Mouse (Mus musculus) stomach, embryonic 16.5 days (tissue): Measurements from ENCODE around the gene Nr2e1. TPM values are rescaled to one million over a fixed set of nuclear protein-coding genes. Genes with fewer than 3 reads are reported as not detected.

Experiments used
- ATAC-seq: fragments of 200-750 bp; cut with Nextera tagmentation; 2 replicates; pipeline ENCODE4 v1.8.0; 2017; ENCODE audit warnings: moderate number of reproducible peaks, moderate TSS enrichment; ENCODE audit not compliant: insufficient read depth, low FRiP score
- H3K27ac ChIP-seq: fragments of 300-500 bp; sonication (generic); 2 replicates; pipeline ENCODE4 v1.5.1; 2014; ENCODE audit warnings: low read length
- H3K27me3 ChIP-seq: fragments of 300-500 bp; sonication (generic); 2 replicates; pipeline ENCODE4 v1.6.1; 2014; ENCODE audit warnings: low read length, control low read depth, mixed read lengths; ENCODE audit not compliant: control insufficient read depth, insufficient read depth
- H3K36me3 ChIP-seq: fragments of 300-500 bp; sonication (generic); 2 replicates; pipeline ENCODE4 v1.6.1; 2014; ENCODE audit warnings: low read length; ENCODE audit not compliant: control insufficient read depth, insufficient read depth
- H3K4me1 ChIP-seq: fragments of 300-500 bp; sonication (generic); 2 replicates; pipeline ENCODE4 v1.6.1; 2014; ENCODE audit warnings: low read length, control low read depth, mixed read lengths; ENCODE audit not compliant: control insufficient read depth, insufficient read depth
- H3K4me2 ChIP-seq: fragments of 300-500 bp; sonication (generic); 2 replicates; pipeline ENCODE4 v1.6.1; 2014; ENCODE audit warnings: low read depth, low read length, mixed read lengths
- H3K4me3 ChIP-seq: fragments of 300-500 bp; sonication (generic); replicated peaks from 2 replicates; pipeline ENCODE4 v1.5.1; 2014; ENCODE audit warnings: mild to moderate bottlenecking, low read length
- H3K9ac ChIP-seq: fragments of 300-500 bp; sonication (generic); 2 replicates; pipeline ENCODE4 v1.6.1; 2014; ENCODE audit warnings: low read length
- H3K9me3 ChIP-seq: fragments of 300-500 bp; sonication (generic); replicated peaks from 2 replicates; pipeline ENCODE4 v1.6.1; 2016; ENCODE audit warnings: low read length, control low read depth; ENCODE audit not compliant: control insufficient read depth
- WGBS: fragments of 180-500 bp; shearing (Covaris S2); extraction: QIAGEN DNeasy Blood & Tissue Kit; methylation state at CpG from one replicate; pipeline ENCODE4 v1.1.7; 2014; 5-methylcytosine and 5-hydroxymethylcytosine counted together
- polyA plus RNA-seq: library from polyadenylated mRNA; unstranded; fragments of >200 nt; fragmentation: Nextera tagmentation; extraction: Ambion mirVana; gene quantifications from 2 replicates; pipeline ENCODE4 v1.2.1, GENCODE M21; 2015

Gene Nr2e1
- polyA plus RNA-seq, 1 experiment from 2014 or later = not detected

DNA sequence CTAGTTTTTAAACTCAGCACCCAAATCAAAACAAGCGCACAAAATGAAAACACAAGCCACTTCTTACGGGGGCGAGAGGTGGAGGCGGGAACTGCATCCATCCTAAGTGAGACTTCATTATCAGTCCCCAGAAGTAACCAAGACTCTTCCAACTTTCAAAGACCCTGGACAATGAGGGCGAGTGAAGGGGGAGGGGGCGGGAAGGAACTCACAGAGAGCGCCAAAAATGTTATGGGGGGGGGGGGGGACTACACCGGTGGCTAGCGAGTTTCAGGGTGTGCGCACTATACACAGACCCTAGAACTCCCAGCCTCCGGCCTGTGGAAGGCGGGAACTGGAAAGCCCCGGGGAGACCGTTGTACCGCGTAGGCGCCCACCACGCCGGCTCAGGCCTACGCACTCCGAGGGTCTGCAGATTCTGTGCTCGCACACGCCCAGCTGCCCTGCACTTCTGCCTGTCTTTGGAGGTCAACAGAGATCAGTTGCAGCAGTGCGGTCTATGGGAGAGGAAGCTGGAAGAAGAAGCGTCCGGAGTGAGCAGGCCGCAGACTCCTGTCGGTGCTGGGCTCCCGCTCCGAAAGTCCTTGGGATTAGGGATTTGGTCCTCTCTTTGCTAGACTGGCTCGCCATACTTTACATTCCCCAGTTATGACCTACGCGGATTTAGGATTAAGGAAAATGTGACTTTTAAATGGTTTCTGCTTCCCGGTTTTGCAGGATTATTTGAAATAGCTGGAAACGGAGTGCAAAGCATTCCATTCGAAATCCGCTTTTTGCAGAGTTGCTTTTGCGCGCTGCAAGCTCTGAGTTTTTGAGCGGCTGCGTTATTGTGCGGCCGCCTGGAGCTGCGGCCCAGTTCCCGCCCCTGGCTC is 1.5 kb downstream of the Nr2e1 start:
- H3K4me2 ChIP-seq = no peak overlapping the region
- no peak overlapping the region for H3K27ac ChIP-seq
- no peak for ATAC-seq
- no peak overlapping the region for H3K9ac ChIP-seq
- peaks cover 93% of the 10 kb centered on the region for H3K27me3 ChIP-seq
- H3K36me3 ChIP-seq = no peaks in the 10 kb centered on the region
- no peak overlapping the region for H3K4me3 ChIP-seq
- 0 out of 2 replicates have a peak, but pooled peaks cover 3% of the 10 kb centered on the region for H3K9me3 ChIP-seq
- WGBS = 1% methylated on average over 45 of the region's 45 CpGs
- H3K4me1 ChIP-seq = peaks cover 3% of the 10 kb centered on the region; the same call in 1 of the 2 replicates

DNA sequence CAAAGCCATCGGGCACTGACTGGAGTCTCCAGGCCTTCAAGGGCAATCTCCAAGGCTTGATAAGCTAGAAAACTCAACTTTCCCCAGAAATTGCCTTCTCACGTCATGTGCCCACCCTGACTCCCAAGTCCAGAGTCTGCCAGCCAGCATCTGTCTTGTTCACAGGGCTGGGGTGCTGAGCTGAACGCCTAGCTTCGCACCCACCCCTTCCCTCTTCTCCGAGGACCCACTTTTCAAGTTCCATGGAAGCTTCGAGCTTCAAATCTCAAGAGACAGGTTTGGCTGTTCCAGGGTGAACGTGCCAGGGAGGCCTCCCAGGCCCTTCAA is 2.5 kb downstream of the Nr2e1 start:
- WGBS = 3% methylated on average over 7 of the region's 7 CpGs
- peaks cover 92% of the 10 kb centered on the region for H3K27me3 ChIP-seq
- H3K9ac ChIP-seq = no peak overlapping the region
- no peak overlapping the region for H3K4me3 ChIP-seq
- H3K4me2 ChIP-seq = no peak overlapping the region
- no peaks in the 10 kb centered on the region for H3K9me3 ChIP-seq
- H3K27ac ChIP-seq = no peak overlapping the region
- ATAC-seq = no peak
- H3K36me3 ChIP-seq = no peaks in the 10 kb centered on the region
- H3K4me1 ChIP-seq = peaks cover 3% of the 10 kb centered on the region; the same call in 1 of the 2 replicates

GRCm38 (mm10) chr10:42580131-42580950 is 3.1 kb downstream of the Nr2e1 start:
- no peak overlapping the region for H3K27ac ChIP-seq
- no peak for ATAC-seq
- H3K4me3 ChIP-seq = no peak overlapping the region
- peaks cover 3% of the 10 kb centered on the region; the same call in 1 of the 2 replicates for H3K4me1 ChIP-seq
- H3K27me3 ChIP-seq = peaks cover 92% of the 10 kb centered on the region
- no peaks in the 10 kb centered on the region for H3K36me3 ChIP-seq
- no peak overlapping the region for H3K4me2 ChIP-seq
- WGBS = 2% methylated on average over 29 of the region's 29 CpGs
- H3K9me3 ChIP-seq = no peaks in the 10 kb centered on the region
- H3K9ac ChIP-seq = no peak overlapping the region

DNA sequence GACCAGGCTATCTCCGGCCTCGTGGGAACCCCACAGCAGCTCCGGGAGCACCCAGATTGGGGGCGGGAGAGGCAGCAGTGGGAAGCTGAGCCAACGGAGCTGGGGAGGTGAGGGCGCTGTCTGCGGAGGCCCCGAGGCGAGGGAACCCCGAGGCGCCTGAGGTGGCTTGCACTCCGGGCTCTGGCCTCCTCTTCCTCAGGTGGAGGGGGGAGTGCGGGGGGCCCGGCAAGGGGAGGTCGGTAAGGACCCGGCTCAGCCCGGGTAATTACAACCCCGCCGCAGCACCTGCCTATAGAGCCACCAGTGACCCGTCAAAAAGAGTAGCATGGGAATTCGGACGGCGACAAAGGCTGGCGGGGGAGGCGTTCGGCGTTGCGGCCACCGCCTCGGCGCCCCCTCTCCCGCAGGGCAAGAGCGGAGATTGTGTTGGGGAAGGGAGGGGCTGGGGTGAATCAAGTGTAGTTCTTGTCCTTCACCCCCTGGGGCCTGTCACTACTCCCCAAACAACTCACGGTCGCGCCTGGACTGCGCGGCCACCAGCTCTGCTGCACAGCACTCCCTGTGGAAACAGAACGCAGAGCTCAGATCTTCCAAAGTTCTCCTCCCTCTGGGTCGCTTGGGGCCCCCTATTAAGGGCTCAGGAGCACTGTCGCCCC is 3.8 kb downstream of the Nr2e1 start:
- H3K27me3 ChIP-seq = peaks cover 92% of the 10 kb centered on the region
- WGBS = under 1% methylated on average over 41 of the region's 41 CpGs
- H3K4me3 ChIP-seq = no peak overlapping the region
- H3K4me2 ChIP-seq = no peak overlapping the region
- no peak for ATAC-seq
- no peaks in the 10 kb centered on the region for H3K9me3 ChIP-seq
- H3K36me3 ChIP-seq = no peaks in the 10 kb centered on the region
- H3K9ac ChIP-seq = no peak overlapping the region
- H3K27ac ChIP-seq = no peak overlapping the region
- peaks cover 3% of the 10 kb centered on the region; the same call in 1 of the 2 replicates for H3K4me1 ChIP-seq

DNA sequence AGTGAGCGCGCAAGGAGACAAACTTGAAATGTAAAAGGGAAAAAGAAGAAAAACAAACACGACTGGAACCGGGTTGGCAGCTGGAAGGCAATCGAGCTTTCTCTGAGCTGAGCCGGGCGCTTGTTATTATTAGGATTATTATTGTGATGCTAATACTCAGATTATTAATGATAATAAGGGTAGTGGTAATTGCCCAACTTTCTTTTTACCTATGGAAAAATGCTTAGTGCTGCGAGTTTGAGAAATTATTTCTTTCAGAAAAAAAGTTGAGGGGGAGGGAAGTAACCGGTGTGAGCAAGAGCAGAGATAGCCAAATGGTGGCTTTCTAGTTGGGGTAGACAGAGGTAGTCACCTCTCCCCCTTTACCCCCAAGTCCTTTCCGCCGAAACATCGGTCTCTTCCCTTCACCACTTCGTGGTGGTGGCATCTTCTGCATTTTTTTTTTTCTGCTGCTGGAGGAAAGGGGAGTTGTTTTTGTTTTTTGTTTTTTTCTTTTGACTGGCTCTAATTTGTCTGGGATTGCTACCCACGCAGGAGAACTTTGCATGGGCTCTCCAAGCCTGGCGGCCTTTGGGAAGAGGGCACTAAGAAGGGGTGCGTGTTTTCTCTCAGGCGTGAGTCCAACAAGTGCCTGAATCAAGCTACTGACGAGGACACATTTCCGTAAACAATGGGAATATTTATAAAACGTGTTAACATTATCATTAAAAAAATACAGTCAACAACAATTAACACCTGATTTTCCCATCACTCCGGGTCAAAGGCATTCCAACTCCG is 4.5 kb downstream of the Nr2e1 start:
- H3K4me3 ChIP-seq = no peak overlapping the region
- H3K27me3 ChIP-seq = peaks cover 92% of the 10 kb centered on the region
- H3K4me2 ChIP-seq = no peak overlapping the region
- H3K36me3 ChIP-seq = no peaks in the 10 kb centered on the region
- H3K9me3 ChIP-seq = no peaks in the 10 kb centered on the region
- H3K27ac ChIP-seq = no peak overlapping the region
- 5% methylated on average over 22 of the region's 22 CpGs for WGBS
- peaks cover 3% of the 10 kb centered on the region; the same call in 1 of the 2 replicates for H3K4me1 ChIP-seq
- H3K9ac ChIP-seq = no peak overlapping the region
- ATAC-seq = no peak

- H3K9ac ChIP-seq = no peak overlapping the region
- peaks cover 92% of the 10 kb centered on the region for H3K27me3 ChIP-seq
- H3K4me3 ChIP-seq = no peak overlapping the region
- WGBS = under 1% methylated on average over 15 of the region's 15 CpGs
- H3K36me3 ChIP-seq = no peaks in the 10 kb centered on the region
- no peaks in the 10 kb centered on the region for H3K9me3 ChIP-seq
- H3K27ac ChIP-seq = no peak overlapping the region
- H3K4me2 ChIP-seq = no peak overlapping the region
- peaks cover 3% of the 10 kb centered on the region; the same call in 1 of the 2 replicates for H3K4me1 ChIP-seq
- no peak for ATAC-seq
Observed at GRCm38 (mm10) chr10:42578281-42578675, 5.2 kb downstream of the Nr2e1 start.

GRCm38 (mm10) chr10:42577525-42578280 is 5.7 kb downstream of the Nr2e1 start:
- 2% methylated on average over 15 of the region's 15 CpGs for WGBS

GRCm38 (mm10) chr10:42574639-42575038 is 8.8 kb downstream of the Nr2e1 start:
- H3K27me3 ChIP-seq = peaks cover 92% of the 10 kb centered on the region
- peaks cover under 1% of the 10 kb centered on the region; the same call in 1 of the 2 replicates for H3K4me1 ChIP-seq
- no peak overlapping the region for H3K9ac ChIP-seq
- no peaks in the 10 kb centered on the region for H3K36me3 ChIP-seq
- ATAC-seq = no peak
- H3K27ac ChIP-seq = no peak overlapping the region
- 2% methylated on average over 10 of the region's 10 CpGs for WGBS
- H3K4me2 ChIP-seq = no peak overlapping the region
- no peaks in the 10 kb centered on the region for H3K9me3 ChIP-seq
- H3K4me3 ChIP-seq = no peak overlapping the region

More at GRCm38 (mm10) chr10:42577525-42578280, 5.7 kb downstream of the Nr2e1 start:
- Histone ChIP-seq H3K9me3 (no peaks in the 10 kb centered on the region), H3K36me3 (no peaks in the 10 kb centered on the region), H3K4me3 (no peak overlapping the region), H3K27ac (no peak overlapping the region), H3K27me3 (peaks cover 93% of the 10 kb centered on the region), H3K9ac (no peak overlapping the region), H3K4me2 (no peak overlapping the region), H3K4me1 (peaks cover 3% of the 10 kb centered on the region; the same call in 1 of the 2 replicates)
- ATAC-seq = no peak
